Mouse (Mus musculus): ENCODE results near the gene Sema5a.

Sema5a gene

GRCm38 (mm10) chr15:32254806-32255205 is 10.2 kb downstream of the Sema5a start:
- DNase-seq (ENCODE audit: low spot score) = no peak

- DNase-seq (ENCODE audit: low spot score) = no peak
Measured at GRCm38 (mm10) chr15:32257340-32257739, 12.7 kb downstream of the Sema5a start.

GRCm38 (mm10) chr15:32257886-32258319 is 13.3 kb downstream of the Sema5a start:
- no peak for DNase-seq (ENCODE audit: low spot score)

- DNase-seq (ENCODE audit: low spot score) = no peak
Measured at GRCm38 (mm10) chr15:32259362-32260096, 14.9 kb downstream of the Sema5a start.

- DNase-seq (ENCODE audit: low spot score) = no peak
Measured at GRCm38 (mm10) chr15:32260942-32261341, 16.3 kb downstream of the Sema5a start.

GRCm38 (mm10) chr15:32263651-32264050 is 19.0 kb downstream of the Sema5a start:
- DNase-seq (ENCODE audit: low spot score) = no peak

DNA sequence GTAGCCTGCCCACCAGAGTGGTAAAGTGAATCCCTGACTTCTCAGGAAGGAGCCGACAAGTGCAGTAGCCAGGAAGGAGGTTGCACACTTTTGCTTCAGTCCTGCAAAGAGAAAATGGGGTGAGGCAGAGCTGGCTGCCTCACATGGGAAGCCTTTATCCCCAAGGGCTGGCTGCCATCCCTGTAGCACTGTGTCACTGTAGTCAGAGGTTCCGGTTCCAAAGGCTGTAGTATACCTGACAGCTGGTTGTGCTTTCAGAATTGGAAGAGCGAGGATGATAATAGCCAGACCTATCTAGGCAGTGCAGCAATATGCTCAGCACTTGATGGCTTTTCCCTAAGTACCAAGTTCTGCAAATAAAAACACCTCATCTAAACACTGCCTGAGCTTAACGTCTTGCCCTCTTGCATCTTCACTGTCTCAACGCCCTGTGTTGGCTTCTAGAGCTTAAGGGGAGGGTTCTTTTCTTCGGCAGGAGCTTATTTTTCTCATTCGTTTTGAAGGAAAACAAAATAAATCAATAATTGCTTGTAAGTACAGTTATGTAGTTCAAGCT is 20.3 kb downstream of the Sema5a start:
- DNase-seq (ENCODE audit: low spot score) = no peak

- DNase-seq (ENCODE audit: low spot score) = no peak
Measured at GRCm38 (mm10) chr15:32265378-32265934, 20.8 kb downstream of the Sema5a start.

DNA sequence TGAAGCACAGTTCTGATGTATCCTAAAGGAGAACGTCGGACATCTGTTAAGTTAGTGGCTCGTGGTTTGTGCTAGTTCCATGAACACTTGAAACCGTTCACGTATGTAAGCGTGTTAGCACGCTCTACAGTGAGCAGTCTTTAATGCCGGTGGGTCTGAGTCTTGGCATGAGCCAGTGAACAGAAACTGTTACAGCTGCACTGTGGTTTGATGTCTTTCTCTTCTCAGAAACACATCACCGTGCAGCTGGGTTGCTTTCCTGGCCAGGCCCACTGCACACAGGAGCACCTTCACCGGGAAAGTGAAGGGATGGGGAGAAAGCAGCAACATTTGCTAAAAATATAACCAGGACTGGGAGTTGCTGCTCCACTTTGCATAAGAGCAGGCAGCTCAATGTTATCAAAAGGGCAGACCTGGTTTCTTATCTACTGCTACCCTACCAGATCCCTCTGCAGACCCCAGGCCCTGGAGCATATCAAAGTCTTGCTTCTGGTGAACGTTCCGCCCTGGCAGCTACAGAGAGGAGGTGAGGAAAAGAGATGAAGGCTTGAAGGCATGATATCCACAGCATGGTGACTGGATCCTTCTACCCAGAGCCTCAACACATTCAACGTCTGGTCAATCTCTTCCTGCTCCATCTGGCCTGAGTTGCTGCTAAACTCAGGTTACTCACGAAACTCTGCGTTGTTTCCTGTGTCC is 21.7 kb downstream of the Sema5a start:
- DNase-seq (ENCODE audit: low spot score) = no peak

DNA sequence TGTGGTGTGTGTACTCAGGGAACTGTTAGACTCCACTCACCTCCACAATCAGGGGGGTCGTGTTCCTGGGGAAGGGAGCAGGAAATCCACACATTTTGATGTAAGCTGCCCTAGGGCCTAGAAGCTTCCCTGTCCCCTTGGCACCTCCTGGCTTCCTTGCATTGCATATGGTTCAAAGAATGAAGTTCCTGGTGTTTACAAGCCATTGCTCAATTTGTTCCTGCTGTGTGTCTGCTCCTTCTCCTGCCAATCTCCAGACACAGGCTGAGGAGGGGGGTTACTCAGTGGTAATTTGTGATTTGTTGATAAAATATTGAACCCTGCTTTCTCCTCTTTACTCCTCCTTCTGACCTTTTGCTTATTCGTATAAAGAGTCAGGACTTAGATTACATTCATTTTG is 25.5 kb downstream of the Sema5a start:
- no peak for DNase-seq (ENCODE audit: low spot score)

GRCm38 (mm10) chr15:32273925-32274324 is 29.3 kb downstream of the Sema5a start:
- DNase-seq (ENCODE audit: low spot score) = no peak

GRCm38 (mm10) chr15:32275020-32275419 is 30.4 kb downstream of the Sema5a start:
- no peak for DNase-seq (ENCODE audit: low spot score)

- no peak for DNase-seq (ENCODE audit: low spot score)
Measured at GRCm38 (mm10) chr15:32278600-32278999, 34.0 kb downstream of the Sema5a start.

DNA sequence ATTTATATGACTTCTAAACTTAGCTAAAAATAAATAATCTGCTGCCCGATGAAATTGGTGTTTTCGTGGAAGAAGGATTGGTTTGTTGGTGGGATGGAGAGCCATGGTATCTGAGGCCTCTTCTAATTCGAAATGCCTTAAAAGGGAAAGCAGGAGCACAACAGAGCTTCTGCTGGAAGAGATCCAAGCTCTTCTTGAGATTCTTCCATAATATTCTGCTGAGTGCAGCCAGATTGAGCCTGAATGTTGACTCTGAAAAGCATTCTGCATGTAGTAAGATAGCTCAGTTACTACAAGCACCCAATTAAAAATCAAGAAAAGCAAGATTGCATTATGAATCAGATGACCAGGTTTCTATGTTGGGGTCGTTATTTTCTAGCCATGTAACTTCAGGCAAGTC is 36.8 kb downstream of the Sema5a start:
- DNase-seq (ENCODE audit: low spot score) = no peak

- no peak for DNase-seq (ENCODE audit: low spot score)
Measured at GRCm38 (mm10) chr15:32284688-32285087, 40.1 kb downstream of the Sema5a start.

GRCm38 (mm10) chr15:32286296-32286695 is 41.7 kb downstream of the Sema5a start:
- DNase-seq (ENCODE audit: low spot score) = no peak

GRCm38 (mm10) chr15:32288480-32288879 is 43.9 kb downstream of the Sema5a start:
- DNase-seq (ENCODE audit: low spot score) = peak; percentile 59

DNA sequence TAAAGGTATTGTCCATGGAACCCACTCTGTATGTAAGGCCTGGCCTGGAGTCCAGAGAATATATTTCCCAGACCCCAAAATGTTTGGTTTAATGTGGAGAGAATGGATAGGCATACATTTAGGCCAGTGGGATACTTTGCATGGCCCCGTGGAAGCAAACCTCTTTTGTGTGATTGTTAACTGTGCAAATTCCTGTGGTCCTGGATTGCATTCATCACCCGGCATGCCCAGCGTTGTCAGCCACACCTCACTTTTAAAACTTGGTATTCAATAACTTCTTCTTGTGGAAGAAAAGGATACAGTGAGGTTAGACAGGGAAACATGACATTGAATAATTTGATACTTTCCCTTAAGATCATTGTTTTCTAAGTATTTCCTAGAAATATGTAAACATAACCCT is 46.4 kb downstream of the Sema5a start:
- DNase-seq (ENCODE audit: low spot score) = no peak

GRCm38 (mm10) chr15:32296523-32296922 is 51.9 kb downstream of the Sema5a start:
- DNase-seq (ENCODE audit: low spot score) = no peak

GRCm38 (mm10) chr15:32297266-32297665 is 52.7 kb downstream of the Sema5a start:
- DNase-seq (ENCODE audit: low spot score) = no peak

DNA sequence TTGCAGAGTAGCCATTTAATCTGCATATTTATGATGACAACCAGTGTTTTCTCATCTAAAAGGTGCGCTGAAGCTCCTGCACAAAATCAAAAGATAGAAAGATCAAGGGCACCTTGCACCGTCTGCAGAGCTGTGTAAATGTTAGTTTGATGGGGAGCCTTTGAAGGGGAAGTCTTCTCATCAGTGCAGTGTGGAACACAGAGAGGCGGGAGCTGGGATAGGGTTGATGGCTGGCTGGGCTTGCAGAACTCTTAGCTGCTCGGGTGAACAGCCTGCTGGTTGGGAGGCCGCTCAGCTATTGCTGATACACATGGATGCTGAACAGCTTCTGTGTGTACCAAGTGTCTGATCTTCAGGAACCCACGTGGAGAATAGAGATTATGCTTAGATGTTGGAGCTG is 53.9 kb downstream of the Sema5a start:
- no peak for DNase-seq (ENCODE audit: low spot score)

GRCm38 (mm10) chr15:32300991-32301390 is 56.4 kb downstream of the Sema5a start:
- DNase-seq (ENCODE audit: low spot score) = no peak

Data from testis, postnatal 10 days (tissue).